Mouse (Mus musculus) 3134 (cell line): Measurements from ENCODE around the gene Wipf1.
"Not testable (repeated sequence)": the region's sequence is repeated elsewhere in the genome, so short reads cannot be mapped to it uniquely, and the experiment has no call there.

Experiments used
- DNase-seq: peaks from one replicate; pipeline ENCODE4 v3.0.0-alpha.2; 2011; ENCODE audit warnings: low spot score; ENCODE audit not compliant: insufficient read length; ENCODE audit errors: extremely low read depth

The Wipf1 gene

DNA sequence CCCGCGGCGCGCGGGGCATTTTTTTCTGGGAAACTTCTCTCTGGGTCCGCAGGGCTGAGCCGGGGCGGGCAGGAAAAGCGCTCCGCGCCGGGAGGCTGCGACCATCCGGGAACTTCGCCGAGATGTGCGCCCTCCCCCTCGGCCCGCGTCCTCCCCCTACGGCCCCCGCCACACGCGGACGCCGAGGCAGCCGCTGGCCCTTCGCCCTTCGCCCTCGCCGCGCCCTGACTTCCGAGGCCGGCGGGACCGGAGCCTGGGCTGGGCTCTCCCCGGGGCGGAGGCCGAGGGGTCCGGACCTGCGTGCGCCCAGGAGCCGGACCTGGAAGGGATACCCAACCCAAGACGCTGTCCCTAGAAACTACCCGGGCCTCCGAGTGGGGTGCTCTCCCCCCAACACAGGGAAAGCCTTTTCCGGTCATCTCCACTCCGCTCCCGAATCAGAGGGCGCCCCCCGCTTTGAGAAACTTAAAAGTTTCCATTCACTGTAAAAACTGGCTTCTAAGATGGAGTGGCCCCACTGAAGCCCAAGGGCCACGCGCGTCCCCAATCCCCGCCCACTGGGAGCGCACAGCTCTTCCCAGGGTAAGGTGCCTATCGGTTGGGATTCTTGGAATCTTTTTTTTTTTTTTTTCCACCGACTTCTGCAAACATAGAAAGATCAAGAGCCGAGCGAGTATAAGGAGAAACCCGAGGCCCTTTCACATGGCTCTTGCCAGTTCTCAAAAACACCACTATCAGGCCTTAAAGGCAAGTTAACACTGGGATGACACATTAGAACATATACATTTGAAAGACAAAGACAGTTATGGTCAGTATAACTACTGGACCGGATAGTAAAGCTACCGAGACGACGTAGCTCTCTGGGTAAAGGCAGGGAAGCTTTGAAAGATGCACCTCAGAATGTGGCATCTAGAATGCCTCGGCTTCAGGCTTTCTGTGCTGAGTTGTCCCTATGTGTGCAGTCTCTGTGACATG lies at the start of gene Wipf1:
TSS of gene Wipf1 (minus strand) at position 379 of the 975 bp plus-strand sequence.
- DNase-seq: peak; percentile 87

DNA sequence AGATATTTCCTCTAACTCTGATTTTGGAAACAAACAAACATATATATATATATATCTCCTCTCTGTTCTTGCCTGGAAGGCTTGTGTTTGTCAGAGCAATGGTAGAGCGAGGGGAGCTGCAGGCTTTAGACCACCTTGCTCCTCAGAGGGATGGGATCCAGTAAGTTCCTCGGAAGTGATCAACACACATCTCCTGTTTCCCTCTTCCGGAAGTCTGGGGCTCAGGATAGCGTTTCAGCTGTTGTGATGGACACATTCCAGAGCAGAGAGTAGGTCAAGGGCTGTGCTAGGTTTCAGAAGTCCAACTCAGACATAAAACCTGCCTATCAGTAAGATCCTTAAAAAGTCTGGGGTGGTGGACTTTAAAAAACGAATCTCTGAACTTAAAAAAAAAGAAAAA lies 49.6 kb upstream of the Wipf1 start:
- DNase-seq: no peak

DNA sequence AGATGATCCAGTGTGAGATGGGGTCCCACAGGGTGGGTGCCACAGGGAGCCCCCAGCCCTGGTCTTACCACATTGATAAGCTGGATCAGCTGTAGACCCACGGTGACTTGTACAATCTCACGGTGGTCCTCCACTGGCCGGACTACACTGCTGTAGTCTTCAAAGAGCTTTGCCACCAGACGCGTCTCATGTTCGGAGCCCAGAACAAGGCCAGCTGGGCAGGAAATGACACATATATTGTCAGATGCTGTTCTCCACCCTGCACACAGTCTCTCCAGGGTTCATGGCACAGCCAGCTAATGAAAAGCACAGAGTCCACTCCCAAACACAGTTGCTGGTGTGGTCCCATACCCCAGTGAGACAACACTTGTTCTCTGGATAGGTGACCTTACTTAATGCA lies 44.9 kb upstream of the Wipf1 start:
- no peak for DNase-seq

DNA sequence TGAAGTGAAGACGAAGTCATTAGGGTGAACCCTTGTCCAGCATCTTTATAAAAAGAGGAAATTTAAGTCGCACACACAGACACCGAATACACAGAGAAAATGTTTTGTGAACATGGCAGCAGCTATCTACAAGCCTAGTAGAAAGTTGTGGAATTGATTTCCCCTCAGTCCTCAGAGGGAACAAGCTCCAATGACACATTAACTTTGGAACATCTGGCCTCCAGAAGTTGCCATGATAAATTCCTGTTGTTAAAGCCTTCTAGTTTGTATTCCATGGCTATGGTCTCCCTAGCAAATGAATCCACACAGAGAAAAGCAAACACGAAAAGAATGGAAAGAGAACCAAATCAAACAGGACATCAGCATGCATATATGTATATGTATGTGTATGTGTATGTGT lies 44.0 kb upstream of the Wipf1 start:
- DNase-seq: no peak

DNA sequence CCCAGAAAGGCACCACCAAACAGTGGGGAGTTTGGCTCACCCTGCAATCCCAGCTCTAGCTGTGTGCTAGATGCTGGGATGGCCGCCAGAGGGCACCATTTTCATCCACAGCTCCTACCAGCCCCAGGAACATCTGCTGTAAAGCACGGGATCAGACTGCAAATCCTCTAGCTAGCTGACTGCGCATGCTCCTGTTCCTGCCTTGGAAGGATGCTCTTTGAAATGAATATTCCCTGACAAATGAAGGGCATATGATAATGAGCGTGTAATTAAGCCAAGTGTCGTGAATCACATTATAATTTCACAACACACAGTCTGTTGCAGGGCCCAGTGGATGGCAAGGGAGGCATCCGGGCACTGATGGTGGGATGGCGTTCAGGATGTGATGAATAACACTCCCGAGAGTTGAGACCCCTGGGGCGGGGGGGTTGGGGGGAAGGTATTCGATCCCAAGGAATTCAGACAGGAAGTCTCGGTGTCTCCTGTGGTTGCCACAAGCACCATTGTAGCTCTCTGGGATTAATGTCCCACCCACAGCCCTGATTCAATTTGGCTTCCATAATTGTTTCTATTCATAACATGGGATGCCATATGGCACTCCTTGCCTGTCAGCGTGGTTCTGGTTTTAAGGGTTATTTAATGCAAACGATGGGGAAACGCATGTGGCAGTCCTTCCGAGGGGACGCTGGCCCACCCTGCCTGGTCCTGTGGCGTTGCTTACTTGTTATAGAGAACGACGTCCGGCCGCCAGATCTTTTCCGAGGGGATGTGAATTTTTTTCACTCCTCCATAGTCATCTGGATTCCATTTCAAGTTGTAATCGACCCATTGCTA lies 43.2 kb upstream of the Wipf1 start:
- DNase-seq: no peak

DNA sequence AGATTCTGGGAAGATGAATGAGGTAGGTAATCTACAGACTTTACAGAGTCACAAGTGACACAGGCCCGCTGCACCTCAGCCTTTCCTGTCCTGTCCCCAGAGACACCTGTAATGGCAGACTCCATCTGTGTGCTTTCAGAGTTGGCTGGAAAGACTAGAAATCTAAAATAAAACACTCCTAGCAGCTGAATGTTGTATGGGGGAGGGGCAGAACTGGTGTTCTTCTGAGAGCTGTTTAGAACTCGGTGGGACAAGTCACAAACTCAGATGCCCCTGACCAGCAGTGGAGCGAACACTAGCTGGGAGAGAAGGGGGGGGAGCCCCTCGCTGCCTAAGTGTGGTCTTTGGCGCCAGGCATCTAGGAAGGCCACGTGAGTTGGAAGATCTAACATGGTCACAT lies 42.4 kb upstream of the Wipf1 start:
- DNase-seq: no peak

DNA sequence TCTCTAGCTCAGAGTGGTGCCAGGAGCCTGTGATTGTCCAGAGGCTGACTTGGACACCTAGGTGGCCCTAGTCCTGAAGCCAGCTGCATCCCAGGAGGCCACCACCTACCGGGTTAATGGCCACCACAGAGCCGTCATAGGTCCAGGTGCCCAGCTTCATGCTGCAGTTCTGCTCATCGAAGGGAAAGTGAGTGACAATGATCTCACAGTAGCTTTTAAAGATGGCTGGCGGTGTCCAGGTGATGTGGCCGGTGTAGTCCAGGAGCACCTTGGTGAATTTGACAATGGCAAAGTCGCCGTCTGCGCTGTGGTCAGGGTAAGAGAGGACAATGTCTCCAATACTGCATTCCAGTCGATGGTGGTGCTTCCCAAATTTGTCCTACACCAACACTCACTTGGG lies 41.8 kb upstream of the Wipf1 start:
- DNase-seq: no peak

DNA sequence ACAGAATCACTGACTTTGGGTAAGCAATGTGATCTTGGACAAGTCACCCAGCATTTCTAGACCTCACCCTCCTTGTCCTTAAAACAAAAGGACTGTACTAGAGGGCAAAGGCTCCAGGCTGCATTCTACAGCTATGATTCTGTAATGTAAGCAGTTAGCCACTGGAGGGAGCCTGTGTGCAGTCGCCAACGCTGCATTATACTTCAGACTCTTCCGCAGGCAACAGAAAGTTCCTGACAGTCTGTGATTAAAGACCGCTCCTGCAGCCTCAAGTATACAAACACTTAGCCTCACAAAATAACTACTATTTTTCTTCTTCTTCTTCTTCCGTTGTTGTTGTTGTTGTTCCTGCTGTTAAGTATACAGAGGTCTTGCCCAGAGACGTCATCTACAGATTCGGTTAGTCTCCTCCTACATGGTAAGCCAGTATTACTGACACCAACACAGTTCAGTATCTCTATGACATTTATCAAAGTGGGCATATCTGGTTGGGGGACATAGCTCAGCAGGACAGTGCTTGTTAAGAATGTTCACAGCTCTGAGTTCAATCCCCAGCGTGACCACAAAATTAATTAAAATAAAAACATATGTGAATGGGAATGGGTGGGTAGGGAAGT lies 37.6 kb upstream of the Wipf1 start:
- no peak for DNase-seq

DNA sequence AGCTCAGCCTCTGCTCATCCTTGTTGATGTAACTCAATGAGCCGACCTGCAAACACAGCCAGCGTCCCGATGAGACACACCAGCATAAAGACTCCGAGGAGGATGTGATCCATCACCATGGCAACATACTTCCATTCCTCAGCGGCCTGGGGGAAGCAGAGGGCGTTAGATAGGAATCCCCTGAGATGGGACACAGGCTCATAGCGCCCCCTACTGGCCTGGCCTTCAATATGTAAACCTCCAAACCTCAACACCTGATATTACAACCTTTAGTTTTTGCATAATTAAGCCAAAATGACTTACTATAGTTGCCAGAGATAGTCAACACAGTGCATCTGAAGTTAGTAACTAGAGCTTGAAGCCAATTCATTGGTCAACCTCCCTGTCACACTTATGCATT lies 36.6 kb upstream of the Wipf1 start:
- DNase-seq: no peak

DNA sequence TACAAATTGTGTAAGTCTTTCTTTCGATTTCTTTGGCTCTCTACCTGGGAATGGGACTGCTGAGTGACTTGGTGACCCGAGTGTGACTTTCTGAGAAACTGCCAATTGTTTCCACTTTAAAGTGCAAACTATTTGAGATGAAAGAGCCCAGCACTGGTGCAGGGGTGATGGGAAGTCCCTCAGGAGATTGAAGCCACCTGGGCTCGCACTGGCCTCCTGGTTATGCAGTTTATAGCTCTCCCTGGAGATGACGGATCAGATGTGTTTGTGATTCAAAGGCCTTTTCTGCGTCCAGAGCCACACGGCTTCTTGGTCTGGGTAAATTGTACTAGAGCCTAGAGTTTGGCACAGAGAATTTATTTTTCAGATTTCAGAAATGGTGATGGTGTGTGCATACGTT lies 34.2 kb upstream of the Wipf1 start:
- no peak for DNase-seq

DNA sequence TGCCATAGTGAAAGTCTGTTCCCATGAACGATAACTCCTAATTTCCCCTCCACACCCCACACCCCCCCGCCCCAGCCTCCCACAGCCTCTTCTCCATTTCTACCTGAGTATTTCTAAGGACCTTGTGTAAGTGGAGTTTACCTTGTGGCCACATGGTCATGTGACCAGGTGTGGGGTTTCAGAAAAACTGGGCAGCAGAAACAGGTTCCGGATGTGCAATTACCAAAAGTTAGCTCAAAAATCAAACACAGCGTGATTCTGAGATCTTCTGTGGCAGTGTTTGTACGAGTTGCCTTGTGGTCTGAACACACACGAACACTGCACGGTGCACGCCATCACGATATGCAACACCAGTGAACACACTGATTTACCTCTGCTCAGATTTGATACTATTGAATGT lies 33.1 kb upstream of the Wipf1 start:
- DNase-seq: no peak

DNA sequence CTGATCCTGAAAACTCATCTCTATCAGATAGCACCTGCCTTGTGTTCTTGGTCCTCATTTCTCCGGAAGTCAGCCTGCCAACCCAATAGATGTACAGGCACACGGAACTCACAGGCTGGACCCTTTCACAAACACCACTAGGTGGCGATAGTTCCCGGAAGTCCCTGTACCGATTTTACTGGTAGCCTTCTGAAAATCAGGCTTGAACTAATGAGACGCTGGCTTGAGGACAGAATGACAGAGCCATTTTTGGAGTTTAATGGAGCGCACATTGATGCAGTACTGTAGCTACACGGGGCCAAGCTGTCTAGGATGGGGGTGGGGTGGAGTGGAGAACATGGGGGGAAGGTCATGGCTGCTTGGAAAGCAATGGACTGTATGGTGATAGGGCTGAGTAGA lies 32.1 kb upstream of the Wipf1 start:
- no peak for DNase-seq

DNA sequence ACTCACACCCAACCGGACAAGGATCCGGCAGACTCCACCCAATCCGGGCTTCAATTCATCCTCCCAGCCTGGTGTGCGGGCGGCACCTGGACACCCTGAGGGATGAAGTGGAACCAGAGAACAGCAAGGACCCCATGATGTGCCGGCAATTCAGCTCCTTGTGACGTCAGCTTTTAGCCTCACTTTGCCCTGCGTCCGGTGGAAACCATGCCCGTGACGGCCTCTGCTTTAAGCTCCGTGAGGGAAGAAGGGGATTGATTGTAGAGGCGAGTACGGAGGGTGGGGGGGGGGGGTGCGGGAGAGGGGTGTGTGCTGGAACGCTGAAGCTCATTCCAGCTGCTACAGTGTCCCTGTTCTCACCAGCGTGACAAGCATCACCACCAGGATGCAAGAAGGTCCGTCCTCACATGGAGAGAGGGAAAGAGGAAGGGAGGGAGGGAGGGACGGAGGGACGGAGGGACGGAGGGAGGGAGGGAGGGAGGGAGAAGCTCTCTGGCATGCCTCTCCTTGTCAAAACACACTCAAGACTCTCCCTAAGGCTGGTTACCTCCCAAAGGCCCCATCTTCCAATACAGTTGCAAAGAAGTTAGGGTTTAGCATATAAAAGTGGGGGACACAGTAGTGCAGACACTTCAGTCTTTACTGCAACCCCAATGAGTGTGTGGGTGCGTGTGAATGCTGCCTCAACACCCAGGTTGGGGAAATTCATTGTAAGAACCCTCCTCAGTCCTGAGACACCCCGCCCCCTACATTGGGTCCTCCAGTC lies 31.5 kb upstream of the Wipf1 start:
- no peak for DNase-seq

DNA sequence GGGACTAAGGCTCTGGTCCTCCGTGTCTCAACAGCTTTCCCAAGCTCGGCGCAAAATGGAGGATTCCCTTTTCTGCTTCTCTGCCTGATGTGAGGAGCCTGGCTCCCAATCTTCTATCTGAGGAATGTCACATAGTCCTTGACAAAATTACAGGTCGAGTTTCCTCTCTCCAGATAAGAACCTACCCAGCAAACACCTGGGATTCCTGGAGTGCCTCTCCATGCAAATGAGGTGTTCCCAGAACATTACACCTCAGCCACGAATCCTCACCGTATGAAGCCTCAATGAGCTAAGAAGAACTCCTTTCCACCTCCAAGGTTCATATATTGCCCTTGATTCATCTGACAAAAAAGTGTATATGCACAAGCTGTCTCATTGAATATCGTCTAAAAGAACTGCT lies 30.9 kb upstream of the Wipf1 start:
- DNase-seq: no peak

DNA sequence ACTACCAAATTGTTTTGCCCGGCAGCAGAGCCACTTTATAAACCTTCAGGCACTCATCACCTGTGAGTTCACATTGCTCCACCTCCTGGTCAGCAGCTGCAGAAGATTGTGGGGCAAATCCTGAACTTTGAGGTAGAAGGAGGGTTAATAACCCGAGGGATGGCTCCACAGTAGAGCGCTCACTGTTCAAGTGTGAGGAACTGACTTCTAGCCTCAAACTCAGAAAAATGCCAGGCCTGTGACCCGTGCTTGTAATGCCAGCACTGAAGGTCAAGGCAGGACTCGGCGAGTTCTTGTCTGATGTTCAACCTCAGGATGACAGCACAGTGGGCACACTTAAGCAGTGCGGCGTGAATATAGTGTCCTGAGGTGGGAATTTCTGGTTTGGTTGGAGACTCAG lies 28.4 kb upstream of the Wipf1 start:
- DNase-seq: no peak

DNA sequence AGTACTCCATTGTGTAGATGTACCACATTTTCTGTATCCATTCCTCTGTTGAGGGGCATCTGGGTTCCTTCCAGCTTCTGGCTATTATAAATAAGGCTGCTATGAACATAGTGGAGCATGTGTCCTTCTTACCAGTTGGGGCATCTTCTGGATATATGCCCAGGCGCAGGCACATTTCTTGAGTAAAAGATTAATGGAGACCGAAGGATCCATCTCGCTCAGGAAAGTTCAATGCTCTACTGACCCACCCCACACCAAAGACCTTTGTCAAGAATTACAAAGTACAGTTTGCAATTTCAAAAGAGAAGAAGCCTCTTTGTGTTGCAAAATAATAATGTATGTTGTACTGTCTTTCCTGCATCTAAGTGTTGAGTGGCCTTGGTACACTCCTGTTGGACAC lies 27.5 kb upstream of the Wipf1 start:
- not testable (repeated sequence) for DNase-seq

DNA sequence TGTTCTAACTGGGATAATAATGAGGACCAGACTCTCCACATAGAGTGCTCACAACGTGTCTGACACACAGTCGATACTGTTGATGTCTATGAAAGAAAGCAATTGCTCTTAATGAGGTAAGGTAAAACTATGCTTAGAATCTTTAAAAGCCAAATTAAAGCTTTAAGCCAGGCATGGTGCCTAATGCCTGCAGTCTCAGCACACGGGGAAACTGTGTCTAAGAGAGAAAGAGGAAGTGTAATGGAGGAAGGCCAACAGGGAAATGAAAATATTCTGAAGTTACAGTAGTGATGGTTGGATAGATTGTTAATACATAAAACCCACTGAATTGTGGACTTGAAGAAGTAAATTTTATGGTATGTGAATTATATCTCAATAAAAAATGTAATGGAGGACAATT lies 24.9 kb upstream of the Wipf1 start:
- DNase-seq: no peak

DNA sequence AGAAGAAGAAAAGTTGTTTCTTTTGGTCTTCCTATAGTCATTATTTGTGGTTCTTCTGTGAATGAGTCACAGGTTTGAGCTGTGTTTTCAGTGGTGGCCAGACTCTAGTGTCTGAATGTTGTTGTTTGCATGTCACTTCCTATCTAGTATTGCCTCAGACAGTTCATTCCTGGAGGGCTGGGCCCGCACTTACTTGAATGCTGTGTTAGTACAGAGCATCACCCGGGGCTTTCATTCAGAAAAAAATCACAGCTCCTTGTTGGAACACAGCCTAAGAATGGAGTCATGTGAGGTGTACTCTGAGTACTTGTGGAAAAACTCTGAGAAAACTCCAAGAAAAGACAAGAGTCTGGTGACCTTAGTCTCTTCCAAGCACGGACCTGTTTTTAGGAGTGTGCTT lies 23.4 kb upstream of the Wipf1 start:
- no peak for DNase-seq

DNA sequence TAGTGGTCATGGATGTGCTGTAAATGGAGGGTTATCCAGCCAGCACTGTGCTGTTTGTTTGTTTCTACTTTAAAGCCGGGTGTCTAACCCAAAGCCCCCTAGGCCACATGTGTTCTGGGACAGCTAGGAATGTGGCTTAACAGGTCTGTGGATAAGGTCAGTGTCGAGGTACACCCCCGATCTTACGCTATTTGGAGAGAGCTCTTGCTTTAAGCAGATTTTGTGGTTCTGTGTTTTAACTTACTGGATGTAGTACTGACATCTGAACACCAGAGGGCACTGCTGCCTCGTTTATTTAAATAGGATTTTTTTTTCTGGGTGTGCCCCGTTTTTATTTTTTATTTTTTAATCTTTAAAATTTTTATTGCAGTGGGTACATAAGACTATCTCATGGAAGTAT lies 21.2 kb upstream of the Wipf1 start:
- no peak for DNase-seq

DNA sequence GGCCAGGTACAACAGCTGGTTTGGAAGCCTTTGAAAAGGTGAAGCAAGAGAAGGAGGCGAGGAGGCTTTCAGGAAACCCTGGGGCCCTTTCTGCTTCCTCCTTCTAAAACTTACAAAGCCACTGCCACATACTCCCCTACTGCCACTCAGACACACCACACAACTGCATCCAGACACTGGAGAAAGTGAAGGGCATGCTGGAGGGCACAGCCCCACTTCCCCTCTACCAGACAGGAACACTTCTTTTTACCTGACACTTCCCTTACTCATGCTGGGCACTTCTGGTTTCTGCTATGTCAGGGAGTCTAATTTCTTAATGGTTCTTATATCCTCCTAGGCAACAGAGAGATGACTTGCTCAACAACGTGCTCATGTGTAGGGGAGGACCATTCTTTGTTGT lies 19.0 kb upstream of the Wipf1 start:
- DNase-seq: no peak

DNA sequence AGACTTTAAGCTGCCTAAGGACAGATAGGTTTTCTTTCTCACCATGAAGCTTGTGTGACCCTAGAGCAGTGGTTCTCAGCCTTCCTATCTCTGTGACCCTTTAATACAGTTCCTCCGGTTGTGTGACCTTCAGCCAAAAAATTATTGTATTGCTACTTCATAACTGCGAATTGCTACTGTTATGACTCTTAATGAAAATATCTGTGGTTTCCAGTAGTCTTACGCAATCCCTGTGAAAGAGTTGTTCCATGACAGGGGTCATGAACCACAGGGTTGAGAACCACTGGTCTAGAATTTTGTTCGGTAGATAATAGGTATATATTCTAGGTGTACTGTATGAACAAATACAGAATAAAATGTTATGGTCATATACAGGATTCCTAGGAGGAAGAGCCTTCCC lies 17.7 kb upstream of the Wipf1 start:
- no peak for DNase-seq
